Mouse (Mus musculus) testis, adult 2 months (tissue): ENCODE results near the gene Nfs1. TPM values are rescaled to one million over a fixed set of nuclear protein-coding genes. Genes with fewer than 3 reads are reported as not detected.
A peak's percentile ranks its signal among the peaks of the same experiment; 100 is the strongest.

Experiments used
- H3K27ac ChIP-seq: fragments of 200-500 bp; 2 replicates; pipeline ENCODE4 v1.5.1; 2012; ENCODE audit warnings: low read depth, low read length; ENCODE audit not compliant: control insufficient read depth, insufficient read depth
- H3K27me3 ChIP-seq: fragments of 200-500 bp; 2 replicates; pipeline ENCODE4 v1.6.1; 2012; ENCODE audit warnings: mild to moderate bottlenecking, low read length, moderate library complexity; ENCODE audit not compliant: control insufficient read depth, insufficient read depth
- H3K36me3 ChIP-seq: fragments of 200-500 bp; 2 replicates; pipeline ENCODE4 v1.6.1; 2012; ENCODE audit warnings: mild to moderate bottlenecking, low read length; ENCODE audit not compliant: control insufficient read depth, insufficient read depth
- H3K4me1 ChIP-seq: fragments of 200-500 bp; 2 replicates; pipeline ENCODE4 v1.6.1; 2012; ENCODE audit warnings: low read length; ENCODE audit not compliant: control insufficient read depth, insufficient read depth
- H3K4me3 ChIP-seq: fragments of 200-500 bp; 2 replicates; pipeline ENCODE4 v1.5.1; 2012; ENCODE audit warnings: low read depth, mild to moderate bottlenecking, low read length, moderate library complexity, mixed read lengths; ENCODE audit not compliant: control insufficient read depth
- CTCF ChIP-seq: fragments of 200-500 bp; IDR thresholded peaks from 2 replicates; pipeline ENCODE4 v1.5.1; 2012; ENCODE audit warnings: low read depth, mild to moderate bottlenecking, inconsistent platforms, low read length, moderate library complexity; ENCODE audit not compliant: control insufficient read depth, insufficient read depth, insufficient replicate concordance
- POLR2A ChIP-seq: fragments of 200-500 bp; IDR thresholded peaks from 2 replicates; pipeline ENCODE4 v1.6.1; 2012; ENCODE audit warnings: low read depth, mild to moderate bottlenecking, inconsistent platforms, low read length, moderate library complexity; ENCODE audit not compliant: control insufficient read depth
- polyA plus RNA-seq: library from polyadenylated mRNA; depleted of rRNA; stranded (reverse); fragments of >200 nt; gene quantifications from 2 replicates; pipeline ENCODE4 v1.2.3, GENCODE M21; 2012

Nfs1 gene
- polyA plus RNA-seq, 1 experiment = 42.8 TPM

DNA sequence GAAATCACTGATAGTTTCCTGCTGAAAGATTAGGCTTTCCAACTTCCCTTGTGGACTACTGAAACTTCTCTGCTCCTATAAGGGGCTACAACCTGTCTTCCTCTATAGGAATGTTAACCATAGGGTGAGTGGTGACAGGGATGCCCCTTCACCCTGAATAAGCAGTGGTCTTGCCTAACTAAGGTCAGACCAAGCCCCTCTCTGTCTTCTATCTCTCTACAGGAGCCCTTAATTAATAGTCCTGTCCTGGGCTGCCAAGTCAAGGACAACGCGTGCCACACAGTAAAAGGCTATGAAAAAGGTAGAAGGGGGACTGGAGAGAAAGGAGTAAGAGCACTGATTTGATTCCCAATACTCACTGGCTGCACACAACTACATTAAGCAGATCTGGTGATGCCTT lies 37.6 kb upstream of the Nfs1 start:
- no peaks in the 10 kb centered on the region for H3K27me3 ChIP-seq
- no peaks in the 10 kb centered on the region; the same call in 1 of the 2 replicates for H3K4me1 ChIP-seq
- 0 out of 2 replicates have a peak overlapping the region, but pooled peaks have one; percentile 77 for H3K27ac ChIP-seq
- H3K36me3 ChIP-seq = no peaks in the 10 kb centered on the region
- no peak for TF ChIP-seq CTCF
- TF ChIP-seq POLR2A = no peak
- peak overlapping the region; percentile 52; the same call in 1 of the 2 replicates for H3K4me3 ChIP-seq

GRCm38 (mm10) chr2:156180824-156181590 lies 37.0 kb upstream of the Nfs1 start:
- peak overlapping the region; percentile 82 for H3K27ac ChIP-seq
- no peaks in the 10 kb centered on the region for H3K27me3 ChIP-seq
- no peaks in the 10 kb centered on the region for H3K36me3 ChIP-seq
- H3K4me1 ChIP-seq = no peaks in the 10 kb centered on the region; the same call in 1 of the 2 replicates
- H3K4me3 ChIP-seq = peak overlapping the region; percentile 94
- TF ChIP-seq CTCF (no peak), POLR2A (no peak)

DNA sequence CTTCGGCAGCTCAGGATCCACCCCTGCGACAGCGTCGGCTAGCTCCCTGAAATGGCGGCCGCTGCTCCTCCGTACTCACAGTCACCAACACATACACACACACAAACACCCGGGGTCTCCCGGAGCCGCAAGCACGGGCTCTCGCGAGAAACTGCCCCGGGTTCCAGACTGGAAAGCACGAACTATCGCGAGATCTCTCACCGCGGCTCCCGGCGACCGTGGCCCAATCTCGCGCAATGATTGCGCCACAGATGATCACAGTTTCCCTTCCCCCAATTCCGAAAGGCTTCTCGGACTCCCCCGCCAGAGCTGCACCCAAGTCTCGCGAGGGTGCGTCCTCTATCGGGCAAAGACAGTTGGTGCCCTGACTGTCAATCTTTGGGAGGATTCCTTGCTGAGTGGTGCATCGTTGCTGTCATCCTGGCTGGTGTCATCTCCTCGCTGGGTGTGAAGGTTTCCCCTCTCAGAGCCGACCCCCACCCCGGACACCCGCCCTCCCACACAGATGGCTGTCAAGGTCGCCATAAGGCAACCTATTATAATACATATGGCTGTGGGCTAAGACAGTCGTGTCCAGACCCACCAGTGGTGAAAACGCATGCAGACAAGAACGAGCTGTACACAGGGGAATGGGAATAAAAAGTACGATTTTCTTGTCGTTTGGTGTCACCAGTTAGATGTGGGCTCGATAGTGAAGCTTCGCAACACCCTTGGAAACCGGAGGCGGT lies 36.3 kb upstream of the Nfs1 start, which contains the start of gene Rbm39:
TSS of gene Rbm39 (minus strand) at position 145 of the 728 bp plus-strand sequence.
- peak within 1 kb of the TSS; percentile 94 for H3K4me3 ChIP-seq
- no peaks in the 10 kb centered on the region for H3K36me3 ChIP-seq
- TF ChIP-seq CTCF (peak; percentile 30; the same call in 1 of the 2 replicates), POLR2A (peak; percentile 95)
- no peaks in the 10 kb centered on the region for H3K27me3 ChIP-seq
- peak within 1 kb of the TSS; percentile 97 for H3K27ac ChIP-seq
- H3K4me1 ChIP-seq = no peaks in the 10 kb centered on the region; the same call in 1 of the 2 replicates

- Histone ChIP-seq H3K4me1 (no peaks in the 10 kb centered on the region; the same call in 1 of the 2 replicates), H3K27ac (peak overlapping the region; percentile 97)
These were observed 35.8 kb upstream of the Nfs1 start for GRCm38 (mm10) chr2:156179796-156180093.

GRCm38 (mm10) chr2:156179046-156179795 lies 35.2 kb upstream of the Nfs1 start:
- H3K27me3 ChIP-seq = no peaks in the 10 kb centered on the region
- H3K27ac ChIP-seq = peak overlapping the region; percentile 97
- peak overlapping the region; percentile 94 for H3K4me3 ChIP-seq
- no peak for TF ChIP-seq CTCF
- TF ChIP-seq POLR2A = peak; percentile 78
- H3K4me1 ChIP-seq = no peaks in the 10 kb centered on the region; the same call in 1 of the 2 replicates
- no peaks in the 10 kb centered on the region for H3K36me3 ChIP-seq

More at GRCm38 (mm10) chr2:156179796-156180093, 35.8 kb upstream of the Nfs1 start:
- TF ChIP-seq CTCF (no peak), POLR2A (no peak)
- Histone ChIP-seq H3K4me3 (peak overlapping the region; percentile 94), H3K27me3 (no peaks in the 10 kb centered on the region), H3K36me3 (no peaks in the 10 kb centered on the region)

- H3K36me3 ChIP-seq = no peaks in the 10 kb centered on the region
- 0 out of 2 replicates have a peak overlapping the region, but pooled peaks have one; percentile 23 for H3K4me3 ChIP-seq
- no peaks in the 10 kb centered on the region; the same call in 1 of the 2 replicates for H3K4me1 ChIP-seq
- TF ChIP-seq POLR2A = no peak
- no peak for TF ChIP-seq CTCF
- no peak overlapping the region for H3K27ac ChIP-seq
- H3K27me3 ChIP-seq = no peaks in the 10 kb centered on the region
These were observed 33.7 kb upstream of the Nfs1 start for GRCm38 (mm10) chr2:156177651-156178050.

GRCm38 (mm10) chr2:156177079-156177478 lies 33.1 kb upstream of the Nfs1 start:
- Histone ChIP-seq H3K36me3 (no peaks in the 10 kb centered on the region), H3K27me3 (no peaks in the 10 kb centered on the region), H3K4me1 (no peaks in the 10 kb centered on the region; the same call in 1 of the 2 replicates), H3K27ac (no peak overlapping the region), H3K4me3 (no peak overlapping the region)
- no peak for TF ChIP-seq POLR2A
- TF ChIP-seq CTCF = no peak
